Mouse (Mus musculus) heart, postnatal 0 days (tissue): ENCODE measurements at regions not wholly inside any gene's neighbourhood (a gene's known extent, or its start where the extent isn't known, plus 50 kb on each side); places are given as distances from the start of the nearest gene placed in this dataset.

Experiments used
- ATAC-seq: fragments of 200-750 bp; cut with Nextera tagmentation; 2 replicates; pipeline ENCODE4 v1.8.0; 2017; ENCODE audit warnings: low read depth, moderate number of reproducible peaks, moderate library complexity; ENCODE audit not compliant: insufficient read depth
- DNase-seq: peaks from one replicate; pipeline ENCODE4 v3.0.0-alpha.2; 2016; ENCODE audit warnings: low spot score
- H3K27ac ChIP-seq: fragments of 300-500 bp; sonication (generic); 2 replicates; pipeline ENCODE4 v1.5.1; 2014; ENCODE audit warnings: low read depth, mild to moderate bottlenecking
- H3K27me3 ChIP-seq: fragments of 300-500 bp; sonication (generic); 2 replicates; pipeline ENCODE4 v1.6.1; 2014; ENCODE audit warnings: low read length, mixed read lengths; ENCODE audit not compliant: control insufficient read depth, insufficient read depth
- H3K36me3 ChIP-seq: fragments of 300-500 bp; sonication (generic); replicated peaks from 2 replicates; pipeline ENCODE4 v1.6.1; 2014; ENCODE audit warnings: low read length, mixed read lengths; ENCODE audit not compliant: control insufficient read depth, insufficient read depth
- H3K4me1 ChIP-seq: fragments of 300-500 bp; sonication (generic); 2 replicates; pipeline ENCODE4 v1.6.1; 2014; ENCODE audit warnings: antibody characterized with exemption; ENCODE audit not compliant: control insufficient read depth, insufficient read depth
- H3K4me2 ChIP-seq: fragments of 300-500 bp; sonication (generic); 2 replicates; pipeline ENCODE4 v1.6.1; 2014; ENCODE audit warnings: low read depth, mild to moderate bottlenecking, low read length, moderate library complexity
- H3K4me3 ChIP-seq: fragments of 300-500 bp; sonication (generic); 2 replicates; pipeline ENCODE4 v1.5.1; 2014; ENCODE audit warnings: low read depth, low read length
- H3K9ac ChIP-seq: fragments of 300-500 bp; sonication (generic); replicated peaks from 2 replicates; pipeline ENCODE4 v1.6.1; 2014; ENCODE audit warnings: low read depth, low read length, mixed read lengths
- H3K9me3 ChIP-seq: fragments of 300-500 bp; sonication (generic); replicated peaks from 2 replicates; pipeline ENCODE4 v1.6.1; 2016; ENCODE audit warnings: low read length; ENCODE audit not compliant: control insufficient read depth
- CTCF ChIP-seq: IDR thresholded peaks from 2 replicates; pipeline ENCODE4 v1.5.1; 2016; ENCODE audit warnings: antibody characterized with exemption, control low read depth, low read depth
- EP300 ChIP-seq: IDR thresholded peaks from 2 replicates; pipeline ENCODE4 v1.6.1; 2016; ENCODE audit warnings: antibody characterized with exemption, low read depth
- WGBS: fragments of 180-500 bp; shearing (Covaris S2); extraction: QIAGEN DNeasy Blood & Tissue Kit; methylation state at CpG from one replicate; pipeline ENCODE4 v1.1.7; 2014; 5-methylcytosine and 5-hydroxymethylcytosine counted together

GRCm38 (mm10) chr13:101061233-101062144, 228.3 kb upstream of the Slc30a5 start:
- H3K27ac ChIP-seq, result no peak overlapping the region
- 73% methylated on average over 15 of the region's 15 CpGs for WGBS
- H3K4me1 ChIP-seq, result no peaks in the 10 kb centered on the region
- no peak overlapping the region for H3K9ac ChIP-seq
- no peak overlapping the region for H3K4me3 ChIP-seq
- H3K4me2 ChIP-seq, result no peak overlapping the region
- no peaks in the 10 kb centered on the region for H3K27me3 ChIP-seq
- TF ChIP-seq CTCF, result no peak
- no peak for TF ChIP-seq EP300
- no peak for DNase-seq
- no peak for ATAC-seq
- H3K9me3 ChIP-seq, result no peaks in the 10 kb centered on the region
- no peaks in the 10 kb centered on the region for H3K36me3 ChIP-seq

GRCm38 (mm10) chr13:101049511-101049910, 216.3 kb upstream of the Slc30a5 start:
- no peak overlapping the region for H3K9ac ChIP-seq
- no peak for ATAC-seq
- H3K27me3 ChIP-seq, result no peaks in the 10 kb centered on the region
- WGBS, result 83% methylated on average over 1 of the region's 1 CpGs
- no peaks in the 10 kb centered on the region for H3K36me3 ChIP-seq
- H3K4me1 ChIP-seq, result no peaks in the 10 kb centered on the region
- DNase-seq, result no peak
- H3K4me2 ChIP-seq, result no peak overlapping the region
- H3K9me3 ChIP-seq, result no peaks in the 10 kb centered on the region
- H3K4me3 ChIP-seq, result no peak overlapping the region
- TF ChIP-seq EP300, result no peak
- TF ChIP-seq CTCF, result no peak
- no peak overlapping the region for H3K27ac ChIP-seq

GRCm38 (mm10) chr13:101032594-101032993, 199.4 kb upstream of the Slc30a5 start:
- WGBS, result 74% methylated on average over 1 of the region's 1 CpGs
- Histone ChIP-seq H3K4me1 (no peaks in the 10 kb centered on the region), H3K4me2 (no peak overlapping the region), H3K27ac (no peak overlapping the region), H3K27me3 (no peaks in the 10 kb centered on the region), H3K36me3 (no peaks in the 10 kb centered on the region), H3K4me3 (no peak overlapping the region), H3K9ac (no peak overlapping the region), H3K9me3 (no peaks in the 10 kb centered on the region)
- ATAC-seq (no peak), DNase-seq (peak; percentile 27)
- TF ChIP-seq CTCF (no peak), EP300 (no peak)

- no peak overlapping the region for H3K4me2 ChIP-seq
- DNase-seq, result no peak
- H3K27ac ChIP-seq, result no peak overlapping the region
- TF ChIP-seq EP300 (no peak), CTCF (no peak)
- H3K27me3 ChIP-seq, result no peaks in the 10 kb centered on the region
- ATAC-seq, result no peak
- no peak overlapping the region for H3K9ac ChIP-seq
- H3K9me3 ChIP-seq, result no peaks in the 10 kb centered on the region
- H3K4me1 ChIP-seq, result no peaks in the 10 kb centered on the region
- H3K36me3 ChIP-seq, result no peaks in the 10 kb centered on the region
- H3K4me3 ChIP-seq, result no peak overlapping the region
Observed at GRCm38 (mm10) chr13:101026043-101026442, 192.8 kb upstream of the Slc30a5 start.

- no peak overlapping the region for H3K4me2 ChIP-seq
- no peaks in the 10 kb centered on the region for H3K27me3 ChIP-seq
- no peaks in the 10 kb centered on the region for H3K36me3 ChIP-seq
- H3K27ac ChIP-seq, result no peak overlapping the region
- ATAC-seq (no peak), DNase-seq (no peak)
- no peaks in the 10 kb centered on the region for H3K4me1 ChIP-seq
- TF ChIP-seq CTCF (no peak), EP300 (no peak)
- 59% methylated on average over 2 of the region's 2 CpGs for WGBS
- H3K4me3 ChIP-seq, result no peak overlapping the region
- H3K9me3 ChIP-seq, result no peaks in the 10 kb centered on the region
- no peak overlapping the region for H3K9ac ChIP-seq
Observed at GRCm38 (mm10) chr13:101025488-101025887, 192.3 kb upstream of the Slc30a5 start.

- H3K4me2 ChIP-seq, result no peak overlapping the region
Observed at GRCm38 (mm10) chr13:101024971-101025370, 191.7 kb upstream of the Slc30a5 start.

More at GRCm38 (mm10) chr13:101024971-101025370, 191.7 kb upstream of the Slc30a5 start:
- Histone ChIP-seq H3K4me3 (no peak overlapping the region), H3K9me3 (no peaks in the 10 kb centered on the region), H3K36me3 (no peaks in the 10 kb centered on the region), H3K27ac (no peak overlapping the region), H3K9ac (no peak overlapping the region), H3K27me3 (no peaks in the 10 kb centered on the region), H3K4me1 (no peaks in the 10 kb centered on the region)
- TF ChIP-seq CTCF (no peak), EP300 (no peak)
- WGBS, result 86% methylated on average over 2 of the region's 2 CpGs
- no peak for ATAC-seq
- DNase-seq, result no peak
